In the genomic region with DNA sequence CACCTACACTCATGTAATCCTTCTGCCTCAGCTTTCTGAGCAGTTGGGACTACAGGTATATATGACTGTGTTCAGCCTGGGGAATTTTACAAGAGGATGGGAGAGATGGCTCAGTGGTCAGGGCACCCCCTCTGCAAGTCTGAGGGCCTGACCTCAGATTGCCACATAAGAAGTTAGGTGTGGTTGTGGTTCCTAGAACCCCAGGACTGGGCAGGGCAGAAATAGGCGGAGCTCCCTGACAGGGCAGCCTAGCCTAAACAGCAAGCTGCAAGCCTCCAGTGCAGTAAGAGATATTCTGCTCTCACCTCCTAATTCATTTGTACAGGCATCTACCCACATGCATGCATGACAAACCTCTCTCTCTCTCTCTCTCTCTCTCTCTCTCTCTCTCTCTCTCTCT, we compare ENCODE assay signal across 18 mouse cellular contexts. TPM values are rescaled to one million over a fixed set of nuclear protein-coding genes. Genes with fewer than 3 reads are reported as not detected.
A peak's percentile ranks its signal among the peaks of the same experiment; 100 is the strongest.
DNase-seq lines count a peak whose midpoint lies in the region; ATAC-seq lines count a peak whose summit lies in the region.
"Had no signal": no experiment of that assay in that cellular context is flagged by ENCODE, and none has a peak within 500 bp of the region (broad histone marks: within the 10 kb centered on the region; RNA-seq: fewer than 3 reads in every experiment).

No protein-coding gene starts in this region.

- peak; percentile 38 for ATAC-seq in granulocyte monocyte progenitor cell, adult 5-6 weeks (replicated peaks; ENCODE audit: poor library complexity, severe bottlenecking)
- peak; percentile 62 for ATAC-seq in megakaryocyte, adult 5-6 weeks (ENCODE audit: poor library complexity, severe bottlenecking)
- ATAC-seq: forebrain, embryonic 15.5 days; hindbrain, postnatal 0 days had no signal

- peak; percentile 86 for DNase-seq in 416B (ENCODE audit: low read depth)
- peak; percentile 14 for DNase-seq in CD4-positive helper T cell, adult 2 months (ENCODE audit: low read depth, low spot score)
- DNase-seq in left cerebral cortex, postnatal 25 days (ENCODE audit: low spot score in 2 of 2), result no peak
- DNase-seq in adrenal gland, postnatal 36 days, result no peak
- DNase-seq in kidney, postnatal 4 days, result no peak
- DNase-seq in adrenal gland, postnatal 10 days, result no peak
- DNase-seq: adrenal gland, adult 8-10 months; cerebellum, adult 18-20 months; cerebellum, adult 9-10 months; cerebellum, postnatal 14 days; gastrocnemius, postnatal 25 days; heart, adult 2 months; heart, postnatal 14 days; heart, postnatal 4 days had no signal

- intact Hi-C loops in left cerebral cortex, postnatal 25 days (cut with DNase I), result no loop called here

RNA-seq across cellular contexts. Expression of a gene that starts 34.7 kb away (rescaled TPM):
- 32.4 and 32.8 TPM in 2 replicates for total RNA-seq in granulocyte monocyte progenitor cell, adult 5-6 weeks (2014; fragmentation: Nextera tagmentation)
- total RNA-seq in granulocyte monocyte progenitor cell, adult 5-6 weeks (2017), result 3.2 and 6.9 TPM in 2 replicates
- total RNA-seq in megakaryocyte, adult 5-6 weeks (2015), result 24.9 and 25.4 TPM in 2 replicates
- 6.3 and 8.2 TPM in 2 replicates for total RNA-seq in megakaryocyte, adult 5-6 weeks (2017)
- total RNA-seq in left cerebral cortex, postnatal 25 days (2021), result 10 to 100 TPM; 18.6 to 20.9 TPM
- 10 to 100 TPM; 28.8 to 36.9 TPM for total RNA-seq in adrenal gland, postnatal 36 days (2021)
- total RNA-seq in adrenal gland, postnatal 10 days (2021), result 10 to 100 TPM; 30.8 to 32.9 TPM

RNA-seq across cellular contexts. Expression of a gene that starts 51.4 kb away (rescaled TPM):
- total RNA-seq in granulocyte monocyte progenitor cell, adult 5-6 weeks (2014; fragmentation: Nextera tagmentation), result 64.6 and 67.4 TPM in 2 replicates
- total RNA-seq in granulocyte monocyte progenitor cell, adult 5-6 weeks (2017), result 52.0 and 54.8 TPM in 2 replicates
- total RNA-seq in megakaryocyte, adult 5-6 weeks (2015), result 40.4 and 48.1 TPM in 2 replicates
- total RNA-seq in megakaryocyte, adult 5-6 weeks (2017), result 33.6 and 38.3 TPM in 2 replicates
- total RNA-seq in left cerebral cortex, postnatal 25 days (2021), result 10 to 100 TPM; 60.2 to 60.7 TPM
- 100 to 1,000 TPM; 128 to 136 TPM for total RNA-seq in adrenal gland, postnatal 36 days (2021)
- 100 to 1,000 TPM in 1 of 2 experiments, 10 to 100 TPM in 1; 99.7 to 124 TPM for total RNA-seq in adrenal gland, postnatal 10 days (2021)

Comparison
In these comparisons a context has a peak if more than half of its experiments do, and no peak if none do; other contexts are left out.
1. DNase-seq: peak in 416B (single experiment) and CD4-positive helper T cell, adult 2 months (single experiment); none in left cerebral cortex, postnatal 25 days (0 of 2), adrenal gland, postnatal 36 days (0 of 2), kidney, postnatal 4 days (0 of 2) and adrenal gland, postnatal 10 days (single experiment).